Mouse (Mus musculus): ENCODE data around the gene Fbp1. TPM values are rescaled to one million over a fixed set of nuclear protein-coding genes. Genes with fewer than 3 reads are reported as not detected.
A peak's percentile ranks its signal among the peaks of the same experiment; 100 is the strongest.

Fbp1 gene
- polyA plus RNA-seq, 1 experiment from 2014 or later, result 0.12 TPM

DNA sequence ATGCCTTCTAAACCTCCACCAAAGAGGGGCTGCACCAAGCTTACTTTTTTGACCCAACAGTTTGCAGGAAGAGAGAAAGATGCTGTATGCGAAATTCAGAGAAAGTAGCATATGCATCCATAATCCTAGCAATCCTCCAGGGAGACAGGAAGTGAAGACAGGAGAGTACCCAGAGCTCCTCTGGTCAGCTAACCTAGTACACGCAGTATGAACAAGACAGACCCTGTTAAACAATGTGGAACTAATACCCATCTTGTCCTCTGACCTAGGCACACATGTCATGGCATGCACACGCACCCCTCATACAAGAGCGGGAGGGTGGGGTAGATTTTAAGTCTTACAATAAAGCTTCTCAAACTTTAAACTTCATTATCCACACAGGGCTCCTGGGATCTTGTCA lies 22.1 kb upstream of the Fbp1 start:
- H3K4me1 ChIP-seq (replicated peaks), result peaks cover 16% of the 10 kb centered on the region
- 87% methylated on average over 4 of the region's 4 CpGs for WGBS
- no peak for DNase-seq (ENCODE audit: low spot score)
- H3K4me3 ChIP-seq, result no peak overlapping the region
- no peak overlapping the region for H3K27ac ChIP-seq
- no peaks in the 10 kb centered on the region for H3K9me3 ChIP-seq
- H3K36me3 ChIP-seq, result no peaks in the 10 kb centered on the region
- H3K27me3 ChIP-seq (ENCODE audit: insufficient read depth, poor library complexity, severe bottlenecking), result no peaks in the 10 kb centered on the region

DNA sequence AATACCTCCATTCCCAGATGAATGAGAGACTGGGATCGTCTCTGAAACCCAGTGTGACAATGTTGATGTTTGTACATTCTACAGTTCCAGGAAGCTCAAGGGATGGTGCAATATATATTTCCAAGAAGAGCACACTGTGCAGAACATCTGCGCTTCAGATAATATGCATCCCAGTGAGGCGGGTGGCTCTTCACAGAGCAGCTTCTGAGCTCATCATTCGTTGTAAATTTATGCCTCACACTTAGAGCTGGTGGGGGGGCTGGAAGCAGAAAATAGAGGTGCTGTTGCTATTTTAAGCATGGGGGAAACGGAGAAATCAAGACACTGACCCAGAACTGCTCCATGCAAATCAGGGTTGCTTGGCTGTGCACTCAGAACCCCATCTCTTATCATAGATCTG lies 21.7 kb upstream of the Fbp1 start:
- Histone ChIP-seq H3K36me3 (no peaks in the 10 kb centered on the region), H3K4me3 (no peak overlapping the region), H3K9me3 (no peaks in the 10 kb centered on the region), H3K27me3 (ENCODE audit: insufficient read depth, poor library complexity, severe bottlenecking) (no peaks in the 10 kb centered on the region), H3K27ac (no peak overlapping the region), H3K4me1 (replicated peaks) (peaks cover 16% of the 10 kb centered on the region)
- DNase-seq (ENCODE audit: low spot score), result no peak
- 80% methylated on average over 5 of the region's 5 CpGs for WGBS

DNA sequence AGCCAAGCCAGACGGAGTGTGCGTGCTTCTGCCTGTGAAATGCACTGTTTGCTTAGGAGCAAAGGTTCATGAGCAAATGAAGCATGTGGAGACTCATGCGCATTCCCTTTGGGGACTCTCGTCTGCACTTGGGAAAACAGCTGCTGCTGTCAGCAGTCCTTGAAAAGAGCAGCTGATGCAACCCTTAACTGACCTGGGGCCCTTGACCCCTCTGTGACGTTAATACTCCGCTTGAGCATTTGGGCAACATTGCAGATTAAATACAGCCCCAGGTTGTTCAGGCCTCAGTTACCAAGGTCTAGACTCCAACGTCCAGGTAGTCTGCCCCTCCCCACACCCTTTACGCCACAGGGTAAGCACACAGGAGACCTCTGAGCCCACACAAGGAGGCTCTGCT lies 20.1 kb upstream of the Fbp1 start:
- peak; percentile 38 for DNase-seq (ENCODE audit: low spot score)
- Histone ChIP-seq H3K4me1 (replicated peaks) (peaks cover 16% of the 10 kb centered on the region), H3K4me3 (no peak overlapping the region), H3K9me3 (no peaks in the 10 kb centered on the region), H3K36me3 (no peaks in the 10 kb centered on the region), H3K27me3 (ENCODE audit: insufficient read depth, poor library complexity, severe bottlenecking) (no peaks in the 10 kb centered on the region), H3K27ac (0 out of 2 replicates have a peak overlapping the region, but pooled peaks have one; percentile 16)
- 40% methylated on average over 8 of the region's 8 CpGs for WGBS

DNA sequence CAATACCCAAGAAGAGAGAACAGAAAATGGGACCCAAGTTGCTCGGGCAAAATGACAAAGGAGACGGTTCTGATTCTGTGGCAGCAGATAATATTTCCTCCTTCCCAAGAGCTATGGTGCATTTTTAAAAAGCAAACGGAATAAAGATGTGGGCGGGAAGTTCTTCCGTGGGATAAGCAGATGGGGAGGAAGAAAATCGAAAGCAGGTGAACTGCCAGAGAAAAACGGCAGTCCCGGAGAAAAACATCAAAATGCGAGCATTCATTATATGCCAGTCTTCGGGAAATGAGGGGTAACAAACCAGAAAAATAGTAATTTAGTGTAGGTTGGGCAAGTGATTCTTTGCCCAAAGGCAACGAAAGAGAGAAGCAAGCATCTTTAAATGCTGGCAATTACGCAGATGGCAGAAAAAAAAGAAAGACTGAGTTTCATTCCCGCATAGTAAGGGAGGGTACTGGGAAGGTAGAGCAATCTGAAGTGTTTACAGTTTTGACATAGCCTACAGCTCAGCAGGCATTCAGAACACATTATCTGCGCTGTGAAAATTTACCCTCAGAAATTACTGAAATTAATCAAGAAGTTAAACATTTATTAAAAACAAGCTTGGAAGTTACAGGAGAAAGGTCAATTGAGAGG lies 19.6 kb upstream of the Fbp1 start:
- no peaks in the 10 kb centered on the region for H3K9me3 ChIP-seq
- no peaks in the 10 kb centered on the region for H3K36me3 ChIP-seq
- no peak overlapping the region for H3K4me3 ChIP-seq
- H3K27ac ChIP-seq, result 0 out of 2 replicates have a peak overlapping the region, but pooled peaks have one; percentile 16
- no peak for DNase-seq (ENCODE audit: low spot score)
- H3K4me1 ChIP-seq (replicated peaks), result peaks cover 16% of the 10 kb centered on the region
- WGBS, result 83% methylated on average over 14 of the region's 14 CpGs
- no peaks in the 10 kb centered on the region for H3K27me3 ChIP-seq (ENCODE audit: insufficient read depth, poor library complexity, severe bottlenecking)

GRCm38 (mm10) chr13:62901139-62901538 lies 13.1 kb upstream of the Fbp1 start:
- Histone ChIP-seq H3K4me3 (no peak overlapping the region), H3K27me3 (ENCODE audit: insufficient read depth, poor library complexity, severe bottlenecking) (no peaks in the 10 kb centered on the region), H3K27ac (no peak overlapping the region), H3K4me1 (replicated peaks) (no peaks in the 10 kb centered on the region), H3K9me3 (no peaks in the 10 kb centered on the region), H3K36me3 (no peaks in the 10 kb centered on the region)
- DNase-seq (ENCODE audit: low spot score), result no peak

- no peaks in the 10 kb centered on the region for H3K27me3 ChIP-seq (ENCODE audit: insufficient read depth, poor library complexity, severe bottlenecking)
- 88% methylated on average over 4 of the region's 4 CpGs for WGBS
Measured at GRCm38 (mm10) chr13:62897927-62898646, 10.0 kb upstream of the Fbp1 start.

DNA sequence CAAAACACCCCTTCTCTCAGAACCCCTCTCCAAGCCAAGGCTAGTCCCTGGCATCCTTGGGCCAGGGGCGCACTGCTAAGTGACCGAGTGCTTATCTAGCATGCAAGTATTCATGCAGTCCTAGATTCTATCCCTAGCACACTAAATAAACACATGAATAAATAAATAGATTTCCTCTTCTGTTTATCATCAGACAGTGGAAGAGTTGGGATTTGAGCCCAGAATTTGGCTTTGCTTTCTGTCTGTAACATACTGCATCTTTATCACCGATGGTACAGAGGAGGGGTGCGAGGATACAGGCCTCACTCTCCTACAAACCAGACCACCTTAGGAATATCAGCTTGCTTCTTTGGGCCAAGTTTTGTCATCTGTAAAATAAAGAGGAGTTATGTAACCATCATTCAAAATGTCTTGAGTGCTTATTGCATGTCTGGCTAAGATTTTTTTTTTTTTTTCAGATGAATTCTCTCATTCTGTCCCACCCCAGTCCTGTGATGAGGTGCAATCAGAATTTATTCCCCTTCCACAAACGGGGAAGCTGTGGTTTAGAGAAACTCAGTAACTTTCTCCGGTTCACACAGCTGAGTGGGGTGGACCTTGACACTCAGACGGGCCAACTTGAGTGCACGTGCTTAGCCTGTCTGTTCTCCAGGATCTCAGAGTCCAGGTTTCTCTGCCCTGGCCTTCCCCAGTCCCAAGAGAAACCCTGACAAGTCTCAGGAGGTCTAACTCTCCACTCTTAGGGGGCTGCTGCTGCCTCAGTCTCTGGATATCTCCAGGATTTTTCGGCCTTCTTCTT lies 5.2 kb upstream of the Fbp1 start:
- H3K9me3 ChIP-seq, result 0 out of 2 replicates have a peak, but pooled peaks cover 3% of the 10 kb centered on the region
- peaks cover under 1% of the 10 kb centered on the region; the same call in 1 of the 2 replicates for H3K4me1 ChIP-seq (replicated peaks)
- no peaks in the 10 kb centered on the region for H3K36me3 ChIP-seq
- H3K27ac ChIP-seq, result no peak overlapping the region
- H3K27me3 ChIP-seq (ENCODE audit: insufficient read depth, poor library complexity, severe bottlenecking), result peaks cover 20% of the 10 kb centered on the region
- DNase-seq (ENCODE audit: low spot score), result no peak
- no peak overlapping the region for H3K4me3 ChIP-seq
- 89% methylated on average over 9 of the region's 9 CpGs for WGBS

More at GRCm38 (mm10) chr13:62897927-62898646, 10.0 kb upstream of the Fbp1 start:
- H3K27ac ChIP-seq, result no peak overlapping the region
- no peak overlapping the region for H3K4me3 ChIP-seq
- H3K36me3 ChIP-seq, result no peaks in the 10 kb centered on the region
- no peaks in the 10 kb centered on the region for H3K9me3 ChIP-seq
- no peaks in the 10 kb centered on the region for H3K4me1 ChIP-seq (replicated peaks)
- DNase-seq (ENCODE audit: low spot score), result no peak

DNA sequence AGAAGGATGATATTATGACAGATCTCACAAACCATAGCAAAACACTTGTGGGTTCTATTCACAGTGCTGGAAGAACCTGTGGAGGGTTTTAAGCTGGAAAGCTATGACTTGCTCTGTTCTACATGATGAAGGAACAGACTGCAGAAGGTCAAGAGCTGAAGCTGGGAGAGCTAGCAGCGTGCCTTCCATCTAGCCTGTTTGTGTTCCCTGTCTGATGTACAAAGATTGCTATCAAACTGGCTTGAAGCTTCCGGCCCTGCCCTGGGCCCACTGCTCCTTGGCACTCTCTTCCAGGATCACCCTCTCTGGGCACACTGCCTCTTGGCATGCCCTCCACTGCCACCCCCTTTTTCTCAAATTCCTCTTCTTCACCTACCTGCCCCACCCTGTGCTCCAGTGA lies 1.2 kb upstream of the Fbp1 start:
- Histone ChIP-seq H3K27me3 (ENCODE audit: insufficient read depth, poor library complexity, severe bottlenecking) (peaks cover 50% of the 10 kb centered on the region), H3K4me1 (replicated peaks) (peaks cover 7% of the 10 kb centered on the region), H3K27ac (no peak overlapping the region), H3K36me3 (no peaks in the 10 kb centered on the region), H3K9me3 (0 out of 2 replicates have a peak, but pooled peaks cover 3% of the 10 kb centered on the region), H3K4me3 (no peak overlapping the region)
- DNase-seq (ENCODE audit: low spot score), result no peak
- 82% methylated on average over 2 of the region's 2 CpGs for WGBS

DNA sequence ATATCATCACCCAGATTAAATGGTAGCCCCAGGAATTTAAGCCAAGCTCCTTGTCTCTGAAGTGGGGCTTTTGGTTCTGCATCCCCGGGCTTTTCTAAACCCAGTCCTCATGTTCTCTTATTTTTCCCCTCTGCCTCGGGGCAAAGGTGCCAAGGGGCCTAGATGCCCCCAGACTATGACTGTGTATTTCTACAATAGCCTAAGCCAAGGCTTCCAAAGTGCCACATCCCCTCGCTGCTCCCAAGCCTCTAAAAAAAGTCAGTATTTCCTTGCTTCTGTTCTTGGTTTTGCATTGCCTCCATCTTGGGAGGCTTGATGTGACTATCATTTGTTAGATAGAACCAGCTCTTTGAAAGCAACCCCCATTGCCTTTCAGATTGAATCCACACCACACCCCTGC lies 3.5 kb downstream of the Fbp1 start:
- peaks cover 13% of the 10 kb centered on the region for H3K4me1 ChIP-seq (replicated peaks)
- no peak overlapping the region for H3K4me3 ChIP-seq
- H3K27ac ChIP-seq, result no peak overlapping the region
- DNase-seq (ENCODE audit: low spot score), result no peak
- no peaks in the 10 kb centered on the region for H3K9me3 ChIP-seq
- WGBS, result 86% methylated on average over 3 of the region's 3 CpGs
- peaks cover 43% of the 10 kb centered on the region for H3K27me3 ChIP-seq (ENCODE audit: insufficient read depth, poor library complexity, severe bottlenecking)
- no peaks in the 10 kb centered on the region for H3K36me3 ChIP-seq

- Histone ChIP-seq H3K4me3 (no peak overlapping the region), H3K36me3 (no peaks in the 10 kb centered on the region), H3K27me3 (ENCODE audit: insufficient read depth, poor library complexity, severe bottlenecking) (peaks cover 39% of the 10 kb centered on the region), H3K9me3 (no peaks in the 10 kb centered on the region), H3K4me1 (replicated peaks) (peaks cover 17% of the 10 kb centered on the region), H3K27ac (no peak overlapping the region)
- no peak for DNase-seq (ENCODE audit: low spot score)
- 90% methylated on average over 9 of the region's 9 CpGs for WGBS
Measured at GRCm38 (mm10) chr13:62883925-62884324, 4.2 kb downstream of the Fbp1 start.

DNA sequence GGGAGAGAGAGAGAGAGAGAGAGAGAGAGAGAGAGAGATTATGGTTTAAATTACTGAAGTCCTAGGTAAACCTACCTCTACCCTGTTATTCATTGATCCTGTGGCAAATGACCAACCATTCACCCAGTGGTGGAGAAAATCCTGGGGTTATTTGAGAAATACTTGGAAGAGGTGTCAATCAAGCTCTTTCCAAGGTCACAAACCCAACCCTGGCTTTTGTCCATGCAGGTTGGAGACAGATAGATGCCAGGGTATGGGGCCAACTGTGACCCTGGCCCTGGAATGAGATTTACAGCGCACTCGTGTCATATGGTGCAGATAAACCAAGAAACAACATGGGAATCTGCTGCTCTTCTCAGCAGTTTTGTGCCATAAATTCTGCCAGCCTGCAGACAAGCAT lies 4.6 kb downstream of the Fbp1 start:
- no peak overlapping the region for H3K4me3 ChIP-seq
- peaks cover 39% of the 10 kb centered on the region for H3K27me3 ChIP-seq (ENCODE audit: insufficient read depth, poor library complexity, severe bottlenecking)
- no peak overlapping the region for H3K27ac ChIP-seq
- DNase-seq (ENCODE audit: low spot score), result no peak
- H3K36me3 ChIP-seq, result no peaks in the 10 kb centered on the region
- H3K9me3 ChIP-seq, result no peaks in the 10 kb centered on the region
- peaks cover 17% of the 10 kb centered on the region for H3K4me1 ChIP-seq (replicated peaks)
- WGBS, result 76% methylated on average over 2 of the region's 2 CpGs

GRCm38 (mm10) chr13:62882856-62883255 lies 5.2 kb downstream of the Fbp1 start:
- H3K4me3 ChIP-seq, result no peak overlapping the region
- no peak overlapping the region for H3K27ac ChIP-seq
- no peak for DNase-seq (ENCODE audit: low spot score)
- H3K27me3 ChIP-seq (ENCODE audit: insufficient read depth, poor library complexity, severe bottlenecking), result peaks cover 33% of the 10 kb centered on the region
- H3K36me3 ChIP-seq, result no peaks in the 10 kb centered on the region
- H3K9me3 ChIP-seq, result no peaks in the 10 kb centered on the region
- WGBS, result 76% methylated on average over 5 of the region's 5 CpGs
- peaks cover 16% of the 10 kb centered on the region for H3K4me1 ChIP-seq (replicated peaks)

- H3K27me3 ChIP-seq (ENCODE audit: insufficient read depth, poor library complexity, severe bottlenecking), result peaks cover 22% of the 10 kb centered on the region
- H3K9me3 ChIP-seq, result no peaks in the 10 kb centered on the region
- WGBS, result 84% methylated on average over 9 of the region's 9 CpGs
- H3K4me1 ChIP-seq (replicated peaks), result peaks cover 12% of the 10 kb centered on the region
- H3K4me3 ChIP-seq, result no peak overlapping the region
- H3K36me3 ChIP-seq, result no peaks in the 10 kb centered on the region
- no peak for DNase-seq (ENCODE audit: low spot score)
- H3K27ac ChIP-seq, result no peak overlapping the region
Measured at GRCm38 (mm10) chr13:62881336-62881735, 6.7 kb downstream of the Fbp1 start.
